Mouse (Mus musculus): ENCODE data around the gene Csgalnact2. TPM values are rescaled to one million over a fixed set of nuclear protein-coding genes. Genes with fewer than 3 reads are reported as not detected.

Csgalnact2 gene
- polyA plus RNA-seq, 1 experiment from 2014 or later: 10.7 TPM

DNA sequence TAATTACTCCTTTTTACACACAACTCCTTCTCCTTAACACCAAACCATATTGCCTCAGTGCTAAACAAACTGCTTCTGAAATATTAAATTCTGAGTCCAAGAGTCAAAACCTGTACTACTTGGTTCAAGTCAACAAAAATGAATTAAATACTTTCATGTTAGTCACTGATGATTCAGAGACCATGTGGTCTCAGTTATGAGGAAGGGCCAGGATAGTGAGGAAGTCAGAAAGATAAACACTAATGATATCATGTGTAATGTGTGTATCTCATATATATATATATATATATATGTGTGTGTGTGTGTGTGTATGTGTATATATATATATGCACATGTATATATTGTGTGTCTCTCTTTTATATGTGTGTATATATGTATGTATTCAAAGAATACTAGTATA lies 12.4 kb downstream of the Csgalnact2 start:
- no peaks in the 10 kb centered on the region for H3K27me3 ChIP-seq (replicated peaks; ENCODE audit: control insufficient read depth, insufficient read depth, low read length)
- no peaks in the 10 kb centered on the region for H3K4me1 ChIP-seq (ENCODE audit: control insufficient read depth, insufficient read depth, low read length)
- DNase-seq (ENCODE audit: low spot score) (no peak), ATAC-seq (no peak)
- peaks cover 11% of the 10 kb centered on the region for H3K36me3 ChIP-seq (ENCODE audit: control insufficient read depth, insufficient read depth, low read length)
- H3K9ac ChIP-seq (ENCODE audit: low read length): no peak overlapping the region
- H3K27ac ChIP-seq (ENCODE audit: low read depth, low read length): no peak overlapping the region
- no peak overlapping the region for H3K4me2 ChIP-seq (ENCODE audit: low read length)
- no peak overlapping the region for H3K4me3 ChIP-seq (ENCODE audit: low read depth, low read length)
- H3K9me3 ChIP-seq (replicated peaks; ENCODE audit: control insufficient read depth, low read length): no peaks in the 10 kb centered on the region

DNA sequence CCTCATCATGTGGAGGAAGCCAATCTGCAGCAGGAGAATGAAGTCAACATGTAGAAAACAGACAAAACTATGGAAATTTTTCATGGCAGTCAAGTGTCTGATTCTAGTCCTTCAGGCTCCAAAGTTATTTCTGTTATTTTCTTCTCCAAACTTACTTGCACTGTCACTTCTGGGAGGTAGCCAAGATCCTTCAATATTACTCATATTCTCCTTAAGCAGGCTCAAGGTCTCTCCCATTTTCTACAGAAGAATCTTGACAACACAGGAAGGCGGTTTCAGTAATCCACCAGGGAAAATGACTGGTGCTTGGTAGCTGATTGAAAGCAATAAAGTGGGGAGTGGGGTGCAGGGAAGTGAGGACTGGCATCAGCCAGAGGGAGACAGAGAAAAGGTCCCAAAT lies 16.2 kb downstream of the Csgalnact2 start:
- no peak for ATAC-seq
- Histone ChIP-seq H3K9ac (ENCODE audit: low read length) (no peak overlapping the region), H3K4me1 (ENCODE audit: control insufficient read depth, insufficient read depth, low read length) (no peaks in the 10 kb centered on the region), H3K9me3 (replicated peaks; ENCODE audit: control insufficient read depth, low read length) (no peaks in the 10 kb centered on the region), H3K4me3 (ENCODE audit: low read depth, low read length) (no peak overlapping the region), H3K27me3 (replicated peaks; ENCODE audit: control insufficient read depth, insufficient read depth, low read length) (no peaks in the 10 kb centered on the region), H3K27ac (ENCODE audit: low read depth, low read length) (no peak overlapping the region), H3K36me3 (ENCODE audit: control insufficient read depth, insufficient read depth, low read length) (peaks cover 14% of the 10 kb centered on the region), H3K4me2 (ENCODE audit: low read length) (no peak overlapping the region)
- WGBS: 88% methylated on average over 1 of the region's 1 CpGs
- no peak for DNase-seq (ENCODE audit: low spot score)

DNA sequence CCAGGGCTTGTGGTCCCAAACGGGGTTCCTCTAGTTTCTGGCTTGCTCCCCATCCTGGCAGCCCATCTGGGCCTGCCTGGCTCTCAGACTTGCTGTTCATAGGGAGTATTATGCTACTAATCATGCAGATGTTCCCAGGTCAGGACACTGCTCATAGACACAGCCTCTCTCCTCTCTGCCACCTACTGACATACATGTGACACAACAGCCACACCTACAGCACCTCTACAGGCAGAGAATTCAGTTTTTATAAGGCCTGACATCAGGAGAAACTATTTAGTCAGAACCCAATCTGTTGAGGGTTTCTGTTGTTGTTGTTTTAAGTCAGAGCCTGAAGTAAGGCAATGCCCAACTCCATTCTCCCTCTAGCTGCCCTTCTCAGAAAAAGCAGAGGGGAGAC lies 27.1 kb downstream of the Csgalnact2 start:
- WGBS: 71% methylated on average over 1 of the region's 1 CpGs
- no peaks in the 10 kb centered on the region for H3K4me1 ChIP-seq (ENCODE audit: control insufficient read depth, insufficient read depth, low read length)

DNA sequence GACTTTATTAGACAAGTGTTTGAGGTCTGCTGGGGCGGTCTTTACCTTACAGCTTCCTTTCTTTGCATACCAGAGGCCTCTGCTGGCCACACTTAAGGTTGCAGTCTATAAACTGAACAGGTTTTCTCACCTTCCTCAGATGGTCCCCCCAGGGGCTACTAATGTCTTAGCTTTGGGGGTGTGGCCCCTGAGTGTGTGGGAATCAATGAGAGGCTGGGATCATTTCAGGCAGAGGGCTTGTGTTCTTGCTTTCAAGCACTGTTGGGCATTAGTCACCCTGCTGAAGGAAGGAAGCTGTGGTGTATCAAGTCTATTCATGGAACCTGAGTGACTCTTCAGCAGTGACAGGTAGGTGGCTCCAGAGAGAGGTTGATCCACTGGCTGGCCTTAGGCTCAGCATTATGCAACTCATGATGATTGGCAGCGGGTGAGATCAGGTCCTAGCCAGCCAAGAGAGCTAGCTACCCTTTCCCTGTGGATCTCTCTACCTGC lies 39.6 kb downstream of the Csgalnact2 start:
- H3K36me3 ChIP-seq (ENCODE audit: control insufficient read depth, insufficient read depth, low read length): no peaks in the 10 kb centered on the region
- no peak overlapping the region for H3K9ac ChIP-seq (ENCODE audit: low read length)
- H3K27ac ChIP-seq (ENCODE audit: low read depth, low read length): no peak overlapping the region
- DNase-seq (ENCODE audit: low spot score): peak; percentile 32
- ATAC-seq: no peak
- 50% methylated on average over 2 of the region's 2 CpGs for WGBS
- no peaks in the 10 kb centered on the region for H3K4me1 ChIP-seq (ENCODE audit: control insufficient read depth, insufficient read depth, low read length)
- no peaks in the 10 kb centered on the region for H3K9me3 ChIP-seq (replicated peaks; ENCODE audit: control insufficient read depth, low read length)
- H3K4me3 ChIP-seq (ENCODE audit: low read depth, low read length): no peak overlapping the region
- H3K27me3 ChIP-seq (replicated peaks; ENCODE audit: control insufficient read depth, insufficient read depth, low read length): no peaks in the 10 kb centered on the region
- no peak overlapping the region for H3K4me2 ChIP-seq (ENCODE audit: low read length)

More for the DNA sequence above, 27.1 kb downstream of the Csgalnact2 start:
- H3K9me3 ChIP-seq (replicated peaks; ENCODE audit: control insufficient read depth, low read length): no peaks in the 10 kb centered on the region
- peaks cover 8% of the 10 kb centered on the region; the same call in 1 of the 2 replicates for H3K36me3 ChIP-seq (ENCODE audit: control insufficient read depth, insufficient read depth, low read length)
- H3K4me3 ChIP-seq (ENCODE audit: low read depth, low read length): no peak overlapping the region
- H3K4me2 ChIP-seq (ENCODE audit: low read length): no peak overlapping the region
- ATAC-seq (no peak), DNase-seq (ENCODE audit: low spot score) (no peak)
- no peak overlapping the region for H3K9ac ChIP-seq (ENCODE audit: low read length)
- no peaks in the 10 kb centered on the region for H3K27me3 ChIP-seq (replicated peaks; ENCODE audit: control insufficient read depth, insufficient read depth, low read length)
- H3K27ac ChIP-seq (ENCODE audit: low read depth, low read length): no peak overlapping the region

DNA sequence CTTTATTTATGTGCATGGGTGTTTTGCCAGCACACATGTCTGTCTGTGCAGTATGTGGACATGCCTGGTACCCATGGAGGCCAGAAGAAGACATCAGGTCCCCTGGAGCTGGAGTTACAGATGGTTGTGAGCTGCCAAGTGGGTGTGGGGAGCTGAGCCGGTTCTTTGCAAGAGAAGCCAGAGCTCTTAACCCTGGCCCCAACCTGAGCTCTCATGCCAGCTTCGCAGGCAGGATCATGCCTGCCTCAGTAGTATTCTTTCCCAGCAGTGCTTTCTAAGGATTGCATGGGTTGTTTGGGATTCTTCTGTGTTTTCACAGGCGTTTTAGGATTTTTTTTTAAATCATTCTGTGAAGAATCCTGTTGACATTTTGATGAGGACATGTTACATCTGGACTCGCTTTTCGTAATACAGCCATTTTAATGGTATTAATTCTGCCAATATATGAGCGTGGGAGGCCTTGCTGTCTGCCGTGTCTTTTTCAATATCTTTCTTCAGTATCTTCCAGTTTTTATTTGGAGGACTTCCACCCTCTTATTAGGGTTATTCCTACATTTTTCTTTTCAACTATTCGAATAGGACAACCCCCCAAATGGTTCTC lies 41.1 kb downstream of the Csgalnact2 start:
- Histone ChIP-seq H3K4me3 (ENCODE audit: low read depth, low read length) (no peak overlapping the region), H3K9me3 (replicated peaks; ENCODE audit: control insufficient read depth, low read length) (no peaks in the 10 kb centered on the region), H3K36me3 (ENCODE audit: control insufficient read depth, insufficient read depth, low read length) (no peaks in the 10 kb centered on the region), H3K4me1 (ENCODE audit: control insufficient read depth, insufficient read depth, low read length) (no peaks in the 10 kb centered on the region), H3K27ac (ENCODE audit: low read depth, low read length) (no peak overlapping the region), H3K9ac (ENCODE audit: low read length) (no peak overlapping the region), H3K4me2 (ENCODE audit: low read length) (no peak overlapping the region), H3K27me3 (replicated peaks; ENCODE audit: control insufficient read depth, insufficient read depth, low read length) (no peaks in the 10 kb centered on the region)
- ATAC-seq (no peak), DNase-seq (ENCODE audit: low spot score) (no peak)
- 86% methylated on average over 8 of the region's 8 CpGs for WGBS

DNA sequence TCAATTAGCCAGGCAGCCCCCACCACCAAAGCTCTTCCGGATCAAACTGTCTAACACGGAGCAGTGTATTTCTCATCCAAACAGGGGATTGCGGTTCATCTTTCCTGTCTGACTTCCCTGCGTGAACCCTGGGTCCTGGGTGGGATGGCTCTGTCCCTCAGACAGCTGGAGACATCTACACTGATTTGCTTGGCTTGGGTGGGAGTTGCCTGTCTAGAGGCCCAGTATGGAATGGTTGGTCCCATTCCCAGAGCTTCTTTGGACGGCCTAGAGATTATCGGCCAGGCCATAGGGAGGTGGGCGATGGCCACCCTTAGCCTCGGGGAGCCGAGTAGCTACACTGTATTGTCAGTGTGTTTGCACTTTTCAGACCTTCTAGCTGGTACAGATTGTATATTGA lies 48.1 kb downstream of the Csgalnact2 start:
- H3K27me3 ChIP-seq (replicated peaks; ENCODE audit: control insufficient read depth, insufficient read depth, low read length): no peaks in the 10 kb centered on the region
- ATAC-seq: no peak
- H3K9ac ChIP-seq (ENCODE audit: low read length): no peak overlapping the region
- H3K9me3 ChIP-seq (replicated peaks; ENCODE audit: control insufficient read depth, low read length): no peaks in the 10 kb centered on the region
- no peak overlapping the region for H3K27ac ChIP-seq (ENCODE audit: low read depth, low read length)
- H3K36me3 ChIP-seq (ENCODE audit: control insufficient read depth, insufficient read depth, low read length): no peaks in the 10 kb centered on the region
- no peak overlapping the region for H3K4me2 ChIP-seq (ENCODE audit: low read length)
- 82% methylated on average over 9 of the region's 9 CpGs for WGBS
- no peaks in the 10 kb centered on the region for H3K4me1 ChIP-seq (ENCODE audit: control insufficient read depth, insufficient read depth, low read length)
- no peak for DNase-seq (ENCODE audit: low spot score)
- no peak overlapping the region for H3K4me3 ChIP-seq (ENCODE audit: low read depth, low read length)

DNA sequence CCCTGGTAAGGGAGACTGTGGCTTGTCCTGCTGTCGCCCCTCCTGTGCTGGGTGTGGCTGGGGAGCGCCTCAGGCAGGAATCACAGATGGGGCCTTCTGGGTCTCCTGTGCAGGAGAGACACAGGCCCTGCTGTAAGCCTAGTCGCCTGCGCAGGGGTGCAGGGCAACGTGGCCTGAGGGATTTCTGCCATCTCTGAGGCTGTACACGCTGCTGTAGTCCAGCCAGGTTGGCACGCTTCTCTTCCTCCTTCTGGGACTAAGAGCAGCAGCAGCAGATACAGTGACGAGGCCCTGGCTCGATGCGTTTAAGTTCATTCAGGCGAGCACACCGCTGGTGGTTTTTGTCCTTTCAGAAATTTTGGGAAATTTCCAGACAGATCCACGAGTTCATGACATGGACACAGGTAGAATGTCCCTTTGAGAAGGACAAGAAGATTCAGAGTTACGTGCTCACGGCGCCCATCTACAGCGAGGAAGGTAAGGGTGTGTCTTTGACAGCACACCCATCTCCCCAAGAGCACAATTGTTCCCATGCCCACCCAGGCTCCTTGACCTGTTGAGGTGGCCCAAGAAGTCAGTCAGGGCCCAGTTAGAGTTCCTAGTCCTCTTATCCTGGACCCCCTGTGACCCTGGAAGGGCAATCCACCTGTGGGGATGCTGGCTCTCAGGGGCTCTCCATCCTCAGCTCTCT lies 50.0 kb downstream of the Csgalnact2 start:
- no peak for ATAC-seq
- Histone ChIP-seq H3K4me2 (ENCODE audit: low read length) (no peak overlapping the region), H3K4me1 (ENCODE audit: control insufficient read depth, insufficient read depth, low read length) (no peaks in the 10 kb centered on the region), H3K36me3 (ENCODE audit: control insufficient read depth, insufficient read depth, low read length) (no peaks in the 10 kb centered on the region), H3K4me3 (ENCODE audit: low read depth, low read length) (no peak overlapping the region), H3K27me3 (replicated peaks; ENCODE audit: control insufficient read depth, insufficient read depth, low read length) (no peaks in the 10 kb centered on the region), H3K9ac (ENCODE audit: low read length) (no peak overlapping the region), H3K9me3 (replicated peaks; ENCODE audit: control insufficient read depth, low read length) (no peaks in the 10 kb centered on the region), H3K27ac (ENCODE audit: low read depth, low read length) (no peak overlapping the region)
- WGBS: 75% methylated on average over 17 of the region's 17 CpGs
- no peak for DNase-seq (ENCODE audit: low spot score)

DNA sequence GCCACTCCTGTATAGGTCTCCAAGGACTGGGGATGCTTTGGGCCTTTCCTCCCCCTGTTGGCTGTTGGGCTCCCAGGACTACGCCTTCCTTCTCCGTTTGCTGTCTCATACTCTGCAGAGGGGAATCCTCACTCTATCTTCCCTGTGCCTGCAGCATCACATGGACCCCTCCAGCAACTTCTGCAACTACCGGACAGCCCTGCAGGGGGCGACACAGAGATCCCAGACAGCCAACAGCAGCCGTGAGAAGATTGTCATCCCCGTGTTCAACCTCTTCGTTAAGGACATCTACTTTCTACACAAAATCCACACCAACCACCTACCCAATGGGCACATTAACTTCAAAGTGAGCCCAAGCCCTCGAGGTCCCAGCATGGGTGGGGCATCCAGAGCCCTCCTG lies 51.0 kb downstream of the Csgalnact2 start:
- Histone ChIP-seq H3K27ac (ENCODE audit: low read depth, low read length) (no peak overlapping the region), H3K9me3 (replicated peaks; ENCODE audit: control insufficient read depth, low read length) (no peaks in the 10 kb centered on the region), H3K27me3 (replicated peaks; ENCODE audit: control insufficient read depth, insufficient read depth, low read length) (no peaks in the 10 kb centered on the region), H3K36me3 (ENCODE audit: control insufficient read depth, insufficient read depth, low read length) (no peaks in the 10 kb centered on the region), H3K9ac (ENCODE audit: low read length) (no peak overlapping the region), H3K4me2 (ENCODE audit: low read length) (no peak overlapping the region), H3K4me3 (ENCODE audit: low read depth, low read length) (no peak overlapping the region), H3K4me1 (ENCODE audit: control insufficient read depth, insufficient read depth, low read length) (no peaks in the 10 kb centered on the region)
- no peak for ATAC-seq
- WGBS: 53% methylated on average over 8 of the region's 8 CpGs
- DNase-seq (ENCODE audit: low spot score): no peak

DNA sequence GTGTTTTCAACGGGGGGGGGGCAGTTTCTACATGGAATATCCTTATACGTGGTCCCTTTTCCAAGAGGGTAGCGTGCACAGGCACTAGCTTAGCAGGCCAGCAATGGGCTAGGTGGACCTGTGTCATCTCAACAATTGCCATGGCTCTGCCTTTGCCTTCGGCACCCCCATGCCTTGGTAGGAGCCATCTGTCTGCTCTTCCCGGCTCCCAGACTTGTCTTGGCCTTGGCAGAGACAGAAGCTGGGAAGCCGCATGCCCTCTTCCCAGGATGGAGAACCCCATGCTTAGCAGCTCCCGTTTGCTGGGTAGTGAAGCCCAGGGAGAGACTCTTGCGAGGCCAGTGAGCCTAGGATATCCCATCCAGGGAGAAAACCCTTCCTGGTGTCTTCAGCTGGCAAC lies 54.3 kb downstream of the Csgalnact2 start:
- H3K4me2 ChIP-seq (ENCODE audit: low read length): no peak overlapping the region
- no peaks in the 10 kb centered on the region for H3K9me3 ChIP-seq (replicated peaks; ENCODE audit: control insufficient read depth, low read length)
- H3K4me3 ChIP-seq (ENCODE audit: low read depth, low read length): no peak overlapping the region
- H3K27ac ChIP-seq (ENCODE audit: low read depth, low read length): no peak overlapping the region
- no peaks in the 10 kb centered on the region for H3K27me3 ChIP-seq (replicated peaks; ENCODE audit: control insufficient read depth, insufficient read depth, low read length)
- WGBS: 87% methylated on average over 8 of the region's 8 CpGs
- no peak for DNase-seq (ENCODE audit: low spot score)
- ATAC-seq: no peak
- H3K9ac ChIP-seq (ENCODE audit: low read length): no peak overlapping the region
- H3K4me1 ChIP-seq (ENCODE audit: control insufficient read depth, insufficient read depth, low read length): no peaks in the 10 kb centered on the region
- no peaks in the 10 kb centered on the region for H3K36me3 ChIP-seq (ENCODE audit: control insufficient read depth, insufficient read depth, low read length)
